Mouse (Mus musculus) limb, embryonic 13.5 days (tissue): Measurements from ENCODE around the gene Esyt1. TPM values are rescaled to one million over a fixed set of nuclear protein-coding genes. Genes with fewer than 3 reads are reported as not detected.
A peak's percentile ranks its signal among the peaks of the same experiment; 100 is the strongest.

Experiments used
- ATAC-seq: fragments of 200-750 bp; cut with Nextera tagmentation; 2 replicates; pipeline ENCODE4 v1.8.0; 2017; ENCODE audit warnings: low read depth, moderate number of reproducible peaks, moderate TSS enrichment; ENCODE audit not compliant: low FRiP score
- H3K27ac ChIP-seq: fragments of 300-500 bp; sonication (generic); 2 replicates; pipeline ENCODE4 v1.5.1; 2015; ENCODE audit warnings: inconsistent platforms, mild to moderate bottlenecking, moderate library complexity
- H3K27me3 ChIP-seq: fragments of 300-500 bp; sonication (generic); 2 replicates; pipeline ENCODE4 v1.6.1; 2015; ENCODE audit warnings: mild to moderate bottlenecking, inconsistent platforms
- H3K36me3 ChIP-seq: fragments of 300-500 bp; sonication (generic); 2 replicates; pipeline ENCODE4 v1.6.1; 2015; ENCODE audit warnings: inconsistent platforms, mild to moderate bottlenecking, moderate library complexity
- H3K4me1 ChIP-seq: fragments of 300-500 bp; sonication (generic); 2 replicates; pipeline ENCODE4 v1.6.1; 2015; ENCODE audit warnings: inconsistent platforms
- H3K4me2 ChIP-seq: fragments of 300-500 bp; sonication (generic); replicated peaks from 2 replicates; pipeline ENCODE4 v1.6.1; 2015; ENCODE audit warnings: inconsistent platforms, mild to moderate bottlenecking, moderate library complexity
- H3K4me3 ChIP-seq: fragments of 300-500 bp; sonication (generic); 2 replicates; pipeline ENCODE4 v1.5.1; 2015; ENCODE audit warnings: moderate library complexity, mild to moderate bottlenecking, inconsistent platforms
- H3K9ac ChIP-seq: fragments of 300-500 bp; sonication (generic); 2 replicates; pipeline ENCODE4 v1.6.1; 2015; ENCODE audit warnings: mild to moderate bottlenecking, inconsistent platforms
- H3K9me3 ChIP-seq: fragments of 300-500 bp; sonication (generic); 2 replicates; pipeline ENCODE4 v1.6.1; 2016; ENCODE audit warnings: inconsistent platforms
- WGBS: fragments of 180-500 bp; shearing (Covaris S2); methylation state at CpG from one replicate; pipeline ENCODE4 v1.1.7; 2015; 5-methylcytosine and 5-hydroxymethylcytosine counted together
- polyA plus RNA-seq: library from polyadenylated mRNA; unstranded; fragments of >200 nt; fragmentation: Nextera tagmentation; extraction: Ambion mirVana; gene quantifications from 2 replicates; pipeline ENCODE4 v1.2.1, GENCODE M21; 2015

Gene Esyt1
- polyA plus RNA-seq, 1 experiment from 2014 or later: 28.0 TPM

DNA sequence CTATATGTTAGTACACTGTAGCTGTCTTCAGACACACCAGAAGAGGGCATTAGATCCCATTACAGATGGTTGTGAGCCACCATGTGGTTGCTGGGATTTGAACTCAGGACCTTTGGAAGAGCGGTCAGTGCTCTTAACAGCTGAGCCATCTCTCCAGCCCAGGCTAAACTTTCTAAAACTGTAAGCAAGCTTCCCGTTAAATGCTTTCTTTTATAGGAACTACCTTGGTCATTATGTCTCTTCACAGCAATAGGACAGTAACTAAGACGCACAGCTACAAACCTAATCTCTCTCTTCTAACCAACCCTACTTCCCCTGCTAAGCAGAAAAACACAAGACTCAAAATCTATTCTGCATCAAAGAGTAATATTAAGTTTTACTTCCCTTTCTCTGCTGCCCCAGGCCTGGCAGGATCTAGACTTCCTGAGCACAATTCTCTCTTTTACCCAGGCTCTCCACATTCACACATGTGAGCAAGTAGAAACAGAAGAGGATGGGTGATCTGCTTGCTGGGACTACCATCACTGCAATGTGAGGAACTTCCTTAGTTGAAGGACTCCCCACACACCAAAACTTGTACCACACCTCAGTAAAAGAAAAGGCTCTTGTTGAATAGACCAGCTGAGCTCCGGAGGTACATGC lies 10.1 kb upstream of the Esyt1 start:
- H3K9me3 ChIP-seq: no peaks in the 10 kb centered on the region
- H3K27ac ChIP-seq: peak overlapping the region; percentile 70; the same call in 1 of the 2 replicates
- WGBS: 71% methylated on average over 4 of the region's 4 CpGs
- H3K27me3 ChIP-seq: no peaks in the 10 kb centered on the region
- peak overlapping the region; percentile 21 for H3K4me3 ChIP-seq
- no peak; the same call in 1 of the 2 replicates for ATAC-seq
- peaks cover 9% of the 10 kb centered on the region; the same call in 1 of the 2 replicates for H3K4me1 ChIP-seq
- peak overlapping the region; percentile 56 for H3K4me2 ChIP-seq
- no peaks in the 10 kb centered on the region for H3K36me3 ChIP-seq
- no peak overlapping the region for H3K9ac ChIP-seq

DNA sequence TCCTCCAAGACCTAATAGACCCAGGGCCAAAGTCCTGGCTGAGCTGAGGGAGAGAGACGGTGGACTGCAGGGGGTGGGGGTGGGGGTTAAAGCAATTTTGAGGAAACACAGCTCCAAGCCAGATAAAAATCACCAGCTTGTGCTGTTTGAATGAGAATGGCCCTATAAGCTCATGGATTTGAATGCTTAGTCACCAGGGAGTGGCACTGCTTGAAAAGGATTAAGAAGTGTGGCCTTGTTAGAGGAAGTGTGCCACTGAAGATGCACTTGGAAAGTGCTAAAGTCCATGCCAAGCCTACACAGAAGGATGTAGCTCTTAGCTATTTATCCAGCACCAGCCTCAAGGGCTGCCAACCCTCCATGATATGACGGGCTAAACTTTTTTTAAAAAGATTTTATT lies 9.5 kb upstream of the Esyt1 start:
- H3K4me1 ChIP-seq: peaks cover 9% of the 10 kb centered on the region; the same call in 1 of the 2 replicates
- H3K9me3 ChIP-seq: no peaks in the 10 kb centered on the region
- 87% methylated on average over 2 of the region's 2 CpGs for WGBS
- no peak overlapping the region for H3K4me3 ChIP-seq
- H3K9ac ChIP-seq: no peak overlapping the region
- H3K27ac ChIP-seq: no peak overlapping the region
- ATAC-seq: no peak
- H3K27me3 ChIP-seq: no peaks in the 10 kb centered on the region
- no peak overlapping the region for H3K4me2 ChIP-seq
- H3K36me3 ChIP-seq: no peaks in the 10 kb centered on the region

DNA sequence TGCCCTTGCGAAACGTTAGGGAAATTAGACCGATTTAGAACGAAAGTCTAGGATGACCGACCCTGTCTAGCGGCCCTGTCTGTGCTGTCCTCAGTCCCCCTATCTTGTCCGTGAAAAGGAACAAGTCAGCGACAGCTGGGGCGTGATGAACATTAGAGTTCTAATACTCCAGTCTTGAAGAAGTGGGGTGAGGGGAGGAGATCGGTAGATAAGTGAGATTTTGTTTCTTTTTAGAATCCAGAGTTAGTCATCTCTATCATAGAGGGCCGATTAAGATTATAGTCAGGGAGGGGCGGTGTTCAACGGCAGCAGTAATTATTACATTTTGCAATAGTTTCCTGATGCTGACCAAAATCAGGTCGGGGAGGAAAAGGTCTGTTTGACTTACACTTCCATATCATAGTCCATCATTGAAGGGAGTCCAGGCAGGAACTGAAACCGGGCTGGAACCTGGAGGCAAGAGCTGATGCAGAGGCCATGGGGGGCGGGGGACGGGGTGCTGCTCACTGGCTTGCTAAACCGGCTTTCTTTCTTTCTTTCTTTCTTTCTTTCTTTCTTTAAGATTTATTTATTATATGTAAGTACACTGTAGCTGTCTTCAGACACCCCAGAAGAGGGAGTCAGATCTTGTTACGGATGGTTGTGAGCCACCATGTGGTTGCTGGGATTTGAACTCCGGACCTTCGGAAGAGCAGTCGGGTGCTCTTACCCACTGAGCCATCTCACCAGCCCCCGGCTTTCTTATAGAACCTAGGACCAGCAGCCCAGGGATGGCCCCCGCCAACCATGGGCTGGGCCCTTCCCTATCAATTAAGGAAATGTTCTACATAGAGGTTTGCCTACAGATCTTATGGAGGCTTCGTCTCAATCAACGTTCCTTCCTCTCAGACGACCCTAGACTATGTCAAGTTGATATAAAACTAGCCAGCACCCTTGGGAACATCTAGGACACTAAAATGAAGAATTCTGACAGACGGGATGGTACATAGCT lies 990 bp upstream of the Esyt1 start:
- Histone ChIP-seq H3K4me2 (peak overlapping the region; percentile 99), H3K4me3 (peak overlapping the region; percentile 82), H3K9me3 (no peaks in the 10 kb centered on the region), H3K9ac (peak overlapping the region; percentile 31; the same call in 1 of the 2 replicates), H3K27ac (peak overlapping the region; percentile 45; the same call in 1 of the 2 replicates), H3K27me3 (peaks cover 32% of the 10 kb centered on the region), H3K4me1 (peaks cover 17% of the 10 kb centered on the region), H3K36me3 (peaks cover 10% of the 10 kb centered on the region; the same call in 1 of the 2 replicates)
- no peak for ATAC-seq
- WGBS: 33% methylated on average over 28 of the region's 28 CpGs

DNA sequence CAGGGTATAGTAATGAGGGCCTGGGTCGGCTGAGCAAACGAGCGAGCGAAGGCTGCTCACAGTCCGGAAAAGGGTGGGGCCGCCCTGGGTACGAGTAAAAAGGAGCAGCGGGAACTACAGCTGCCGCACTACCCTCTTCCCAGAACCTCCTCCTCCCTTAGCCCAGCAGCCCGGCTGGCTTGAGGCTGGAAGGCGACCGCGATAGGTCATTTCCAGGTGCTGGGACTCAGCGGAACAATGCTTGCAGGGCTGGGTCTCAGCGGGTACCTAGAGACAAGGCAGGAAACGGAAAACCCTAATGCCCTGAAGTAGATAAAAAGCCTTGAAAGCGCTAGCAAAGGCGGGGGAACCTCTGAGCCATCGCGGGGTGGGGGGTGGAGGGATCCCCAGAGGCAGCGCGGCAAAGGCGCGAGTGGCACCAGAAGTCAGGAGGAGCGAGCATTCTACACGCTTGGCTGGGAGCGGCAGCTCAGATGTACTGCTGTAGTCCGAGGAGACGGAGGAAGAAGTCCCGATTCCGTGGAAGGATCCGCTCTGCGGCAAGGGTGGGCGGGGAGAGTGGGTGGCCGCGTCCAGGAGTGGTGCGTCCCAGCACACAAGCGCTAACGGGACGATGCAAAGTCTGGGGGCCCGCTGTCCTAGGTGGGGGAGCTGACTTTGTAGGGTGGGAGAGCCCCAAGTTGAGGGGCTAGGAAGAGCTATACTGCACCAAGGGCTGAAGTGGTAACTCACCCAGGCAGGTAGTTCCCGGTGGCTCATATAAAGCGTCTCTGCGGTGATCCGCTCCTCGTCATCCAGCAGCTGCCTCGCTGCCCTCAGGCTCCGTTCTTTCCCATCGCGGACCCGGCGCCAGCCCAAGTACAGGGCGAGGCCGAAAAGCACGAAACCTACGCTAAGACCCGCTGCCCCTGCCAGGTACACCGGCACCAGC lies 674 bp downstream of the Esyt1 start:
- Histone ChIP-seq H3K4me3 (peak overlapping the region; percentile 82), H3K9me3 (no peaks in the 10 kb centered on the region), H3K4me1 (peaks cover 17% of the 10 kb centered on the region), H3K36me3 (peaks cover 22% of the 10 kb centered on the region), H3K27me3 (peaks cover 32% of the 10 kb centered on the region), H3K9ac (peak overlapping the region; percentile 81), H3K27ac (peak overlapping the region; percentile 82), H3K4me2 (peak overlapping the region; percentile 99)
- WGBS: under 1% methylated on average over 58 of the region's 58 CpGs
- peak; percentile 7; the same call in 1 of the 2 replicates for ATAC-seq

DNA sequence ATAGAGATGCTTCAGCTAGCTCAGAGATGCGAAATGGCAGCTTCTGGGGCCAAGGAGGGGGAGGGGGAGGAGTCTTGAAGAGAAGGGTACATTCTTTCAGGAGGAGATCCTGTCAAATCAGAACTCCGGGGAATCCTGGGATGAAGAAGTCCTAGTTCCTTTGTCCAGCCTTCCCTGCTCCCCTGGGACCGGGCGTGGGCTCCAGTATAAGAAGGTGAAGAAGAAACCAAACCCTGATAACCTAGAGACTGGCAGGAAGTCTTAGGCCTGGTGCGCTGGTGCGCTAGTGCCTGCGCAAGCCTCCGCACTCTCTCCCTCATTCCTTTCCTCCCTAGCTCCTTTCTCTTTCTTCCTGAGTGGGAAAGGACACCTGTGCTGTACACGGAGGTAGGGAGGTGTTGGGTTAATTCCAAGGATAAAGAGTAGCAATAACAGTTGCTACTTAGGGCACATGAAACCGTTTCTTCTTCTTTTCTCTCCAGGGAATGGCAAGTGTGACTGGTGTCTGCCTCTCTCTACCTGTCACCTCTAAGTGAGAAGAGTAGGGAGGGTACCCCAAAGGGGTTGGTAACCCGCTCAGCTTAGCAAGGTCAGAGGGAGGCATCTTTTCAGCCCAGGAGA lies 1.4 kb downstream of the Esyt1 start:
- H3K27ac ChIP-seq: no peak overlapping the region
- H3K4me2 ChIP-seq: peak overlapping the region; percentile 99

DNA sequence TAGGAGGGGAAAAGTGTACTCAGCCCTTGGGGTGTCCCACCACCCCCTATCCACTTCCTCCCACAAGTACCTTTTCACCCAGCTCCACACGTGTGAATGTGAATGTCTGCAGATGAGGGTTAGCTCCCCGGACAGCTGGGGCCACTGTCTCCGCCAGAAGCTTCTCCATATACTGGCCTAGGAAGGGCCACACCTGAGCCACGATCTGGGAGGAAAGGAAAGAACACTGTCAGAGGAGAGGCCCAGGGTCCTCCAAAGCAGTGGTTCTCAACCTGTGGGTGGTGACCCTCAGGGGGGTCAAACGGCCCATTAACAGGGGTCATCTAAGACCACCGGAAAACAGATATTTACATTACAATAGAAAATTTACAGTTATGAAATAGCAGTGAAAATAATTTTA lies 3.3 kb downstream of the Esyt1 start:
- no peak overlapping the region for H3K27ac ChIP-seq
- ATAC-seq: no peak
- no peak overlapping the region for H3K9ac ChIP-seq
- no peaks in the 10 kb centered on the region for H3K9me3 ChIP-seq
- peaks cover 44% of the 10 kb centered on the region for H3K27me3 ChIP-seq
- peaks cover 17% of the 10 kb centered on the region for H3K4me1 ChIP-seq
- 74% methylated on average over 6 of the region's 6 CpGs for WGBS
- H3K4me2 ChIP-seq: no peak overlapping the region
- peaks cover 38% of the 10 kb centered on the region for H3K36me3 ChIP-seq
- no peak overlapping the region for H3K4me3 ChIP-seq

More for the DNA sequence above, 1.4 kb downstream of the Esyt1 start:
- Histone ChIP-seq H3K36me3 (peaks cover 25% of the 10 kb centered on the region), H3K4me1 (peaks cover 17% of the 10 kb centered on the region), H3K9me3 (no peaks in the 10 kb centered on the region), H3K27me3 (peaks cover 28% of the 10 kb centered on the region), H3K9ac (peak overlapping the region; percentile 81), H3K4me3 (peak overlapping the region; percentile 82)
- 9% methylated on average over 11 of the region's 11 CpGs for WGBS
- no peak for ATAC-seq

DNA sequence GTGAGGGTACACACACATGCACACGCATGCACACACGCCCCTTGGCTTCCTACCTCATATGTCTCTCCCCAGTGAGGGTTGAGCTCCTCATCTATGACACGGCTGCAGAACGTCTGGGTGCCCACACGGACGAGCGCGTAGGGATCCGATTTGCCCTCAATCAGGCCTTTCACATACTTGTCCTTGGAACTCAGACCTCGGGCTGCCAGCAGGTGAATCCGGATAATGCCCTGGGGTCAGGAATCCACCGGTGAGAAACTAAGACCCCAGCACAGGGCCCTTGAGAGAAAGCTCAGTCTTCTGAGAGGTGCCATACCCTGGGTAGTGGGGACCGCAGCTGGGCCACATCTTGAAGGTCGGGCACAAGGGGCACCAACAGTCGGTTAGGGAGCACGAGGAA lies 5.1 kb downstream of the Esyt1 start:
- Histone ChIP-seq H3K9me3 (no peaks in the 10 kb centered on the region), H3K36me3 (peaks cover 55% of the 10 kb centered on the region), H3K4me2 (no peak overlapping the region), H3K27me3 (peaks cover 57% of the 10 kb centered on the region), H3K4me1 (peaks cover 11% of the 10 kb centered on the region), H3K9ac (no peak overlapping the region), H3K4me3 (no peak overlapping the region), H3K27ac (no peak overlapping the region)
- 87% methylated on average over 16 of the region's 16 CpGs for WGBS
- ATAC-seq: no peak

DNA sequence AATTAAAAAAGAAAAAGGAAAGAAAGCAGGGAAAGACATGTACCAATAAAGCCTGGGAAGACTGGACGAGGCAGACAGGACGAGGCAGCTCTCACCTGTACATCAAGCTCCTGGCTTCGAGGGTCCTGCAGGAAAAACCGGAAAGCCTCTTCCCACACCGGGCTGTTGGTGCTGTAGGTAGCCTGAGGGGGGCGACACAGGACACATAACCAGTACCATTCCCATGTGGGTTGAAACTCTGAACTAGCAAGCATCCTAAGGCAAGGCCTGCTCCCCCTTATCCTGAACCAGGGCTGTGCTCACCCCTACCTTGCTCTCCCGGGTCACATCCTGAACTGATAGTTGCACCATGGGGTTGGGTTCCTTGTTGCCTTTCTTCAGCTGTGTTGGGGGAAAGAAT lies 6.8 kb downstream of the Esyt1 start:
- H3K9me3 ChIP-seq: no peaks in the 10 kb centered on the region
- H3K9ac ChIP-seq: no peak overlapping the region
- peaks cover 66% of the 10 kb centered on the region for H3K36me3 ChIP-seq
- no peak for ATAC-seq
- no peak overlapping the region for H3K27ac ChIP-seq
- peaks cover 58% of the 10 kb centered on the region for H3K27me3 ChIP-seq
- no peak overlapping the region for H3K4me2 ChIP-seq
- peaks cover under 1% of the 10 kb centered on the region; the same call in 1 of the 2 replicates for H3K4me1 ChIP-seq
- H3K4me3 ChIP-seq: no peak overlapping the region
- 76% methylated on average over 7 of the region's 7 CpGs for WGBS

DNA sequence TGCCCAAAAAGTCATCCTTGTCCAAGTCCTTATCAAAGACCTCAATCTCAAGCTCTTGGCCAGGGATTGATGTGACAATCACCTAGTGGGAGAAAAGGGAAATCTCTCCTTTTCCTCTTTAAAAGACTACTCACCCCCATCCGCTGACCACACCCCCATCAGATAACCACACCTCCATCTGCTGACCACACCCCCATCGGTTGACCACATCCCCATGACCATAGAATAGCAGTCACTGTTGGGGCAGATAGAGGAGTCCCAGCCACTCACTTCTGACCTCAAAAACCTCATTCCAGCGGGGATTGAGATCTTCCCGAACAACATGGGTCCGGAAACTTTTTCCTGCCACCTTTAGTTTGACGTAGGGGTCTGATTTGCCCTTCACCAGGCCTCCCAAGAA lies 9.0 kb downstream of the Esyt1 start:
- no peak for ATAC-seq
- no peak overlapping the region for H3K27ac ChIP-seq
- 0 out of 2 replicates have a peak overlapping the region, but pooled peaks have one; percentile 43 for H3K9ac ChIP-seq
- H3K4me3 ChIP-seq: no peak overlapping the region
- no peaks in the 10 kb centered on the region for H3K4me1 ChIP-seq
- peaks cover 71% of the 10 kb centered on the region for H3K36me3 ChIP-seq
- 20% methylated on average over 6 of the region's 6 CpGs for WGBS
- no peaks in the 10 kb centered on the region for H3K9me3 ChIP-seq
- peaks cover 45% of the 10 kb centered on the region for H3K27me3 ChIP-seq
- H3K4me2 ChIP-seq: no peak overlapping the region

DNA sequence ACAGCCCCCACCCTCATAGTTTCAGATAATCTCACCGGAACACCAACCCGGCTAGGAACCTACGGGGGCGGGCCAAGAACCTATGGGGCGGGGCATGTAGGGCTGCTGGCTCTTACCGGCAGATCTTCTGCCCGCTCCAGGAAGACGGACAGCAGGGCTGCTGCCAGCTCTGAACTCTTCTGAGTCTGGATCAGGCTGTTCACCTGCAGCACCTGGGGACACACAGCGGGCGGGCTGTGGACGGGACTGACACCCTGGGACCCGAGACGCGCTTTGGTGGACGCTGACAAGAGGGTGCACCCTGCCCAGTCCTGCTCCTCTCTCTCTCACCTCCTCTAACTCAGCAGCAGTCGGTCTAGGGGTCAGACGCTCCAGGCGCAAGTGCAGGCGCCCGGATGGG lies 9.6 kb downstream of the Esyt1 start:
- ATAC-seq: no peak
- no peaks in the 10 kb centered on the region for H3K9me3 ChIP-seq
- peak overlapping the region; percentile 16 for H3K4me3 ChIP-seq
- peaks cover 45% of the 10 kb centered on the region for H3K27me3 ChIP-seq
- WGBS: 14% methylated on average over 20 of the region's 20 CpGs
- peak overlapping the region; percentile 50; the same call in 1 of the 2 replicates for H3K9ac ChIP-seq
- peak overlapping the region; percentile 42 for H3K4me2 ChIP-seq
- H3K27ac ChIP-seq: no peak overlapping the region
- H3K36me3 ChIP-seq: peaks cover 76% of the 10 kb centered on the region
- no peaks in the 10 kb centered on the region for H3K4me1 ChIP-seq

DNA sequence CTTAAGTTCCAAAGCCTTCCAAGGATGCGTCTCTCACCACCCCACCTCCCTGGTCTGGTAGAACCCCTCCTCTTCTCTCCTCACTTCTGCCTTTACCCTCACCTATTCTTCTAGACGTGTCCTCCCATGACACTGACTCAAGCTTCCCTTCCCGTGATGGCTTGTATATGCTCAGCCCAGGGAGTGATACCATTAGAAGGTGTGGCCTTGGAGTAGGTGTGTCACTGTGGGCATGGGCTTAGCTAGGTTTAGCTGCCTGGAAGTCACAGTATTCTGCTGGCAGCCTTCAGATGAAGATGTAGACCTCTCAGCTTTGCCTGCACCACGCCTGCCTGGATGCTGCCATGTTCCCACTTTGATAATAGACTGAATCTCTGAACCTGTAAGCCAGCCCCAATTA lies 10.6 kb downstream of the Esyt1 start:
- no peak overlapping the region for H3K9ac ChIP-seq
- WGBS: 81% methylated on average over 4 of the region's 4 CpGs

More for the DNA sequence above, 10.6 kb downstream of the Esyt1 start:
- Histone ChIP-seq H3K4me1 (no peaks in the 10 kb centered on the region), H3K9me3 (no peaks in the 10 kb centered on the region), H3K4me3 (no peak overlapping the region), H3K36me3 (peaks cover 74% of the 10 kb centered on the region), H3K27me3 (peaks cover 45% of the 10 kb centered on the region), H3K4me2 (no peak overlapping the region), H3K27ac (no peak overlapping the region)
- ATAC-seq: no peak
